Mouse (Mus musculus) forebrain, embryonic 13.5 days (tissue): ENCODE data around the gene Hist1h2aa. TPM values are rescaled to one million over a fixed set of nuclear protein-coding genes. Genes with fewer than 3 reads are reported as not detected.

Experiments used
- ATAC-seq: fragments of 200-750 bp; cut with Nextera tagmentation; 2 replicates; pipeline ENCODE4 v1.8.0; 2017
- H3K27ac ChIP-seq: fragments of 300-500 bp; sonication (generic); 2 replicates; pipeline ENCODE4 v1.5.1; 2015; ENCODE audit warnings: inconsistent platforms, mild to moderate bottlenecking, moderate library complexity
- H3K27me3 ChIP-seq: fragments of 300-500 bp; sonication (generic); 2 replicates; pipeline ENCODE4 v1.6.1; 2015; ENCODE audit warnings: mild to moderate bottlenecking, inconsistent platforms
- H3K36me3 ChIP-seq: fragments of 300-500 bp; sonication (generic); 2 replicates; pipeline ENCODE4 v1.6.1; 2015; ENCODE audit warnings: mild to moderate bottlenecking, inconsistent platforms; ENCODE audit not compliant: poor library complexity, severe bottlenecking
- H3K4me1 ChIP-seq: fragments of 300-500 bp; sonication (generic); 2 replicates; pipeline ENCODE4 v1.6.1; 2015; ENCODE audit warnings: inconsistent platforms
- H3K4me2 ChIP-seq: fragments of 300-500 bp; sonication (generic); 2 replicates; pipeline ENCODE4 v1.6.1; 2015; ENCODE audit warnings: inconsistent platforms, mild to moderate bottlenecking, moderate library complexity
- H3K4me3 ChIP-seq: fragments of 300-500 bp; sonication (generic); 2 replicates; pipeline ENCODE4 v1.5.1; 2015; ENCODE audit warnings: mild to moderate bottlenecking, inconsistent platforms
- H3K9ac ChIP-seq: fragments of 300-500 bp; sonication (generic); 2 replicates; pipeline ENCODE4 v1.6.1; 2015; ENCODE audit warnings: mild to moderate bottlenecking, inconsistent platforms
- H3K9me3 ChIP-seq: fragments of 300-500 bp; sonication (generic); replicated peaks from 2 replicates; pipeline ENCODE4 v1.6.1; 2016; ENCODE audit warnings: inconsistent platforms
- WGBS: fragments of 180-500 bp; shearing (Covaris S2); methylation state at CpG from one replicate; pipeline ENCODE4 v1.1.7; 2015; 5-methylcytosine and 5-hydroxymethylcytosine counted together
- polyA plus RNA-seq: library from polyadenylated mRNA; unstranded; fragments of >200 nt; fragmentation: Nextera tagmentation; extraction: Ambion mirVana; gene quantifications from 2 replicates; pipeline ENCODE4 v1.2.1, GENCODE M21; 2015

Gene Hist1h2aa
- polyA plus RNA-seq, 1 experiment from 2014 or later = not detected

- no peaks in the 10 kb centered on the region for H3K9me3 ChIP-seq
- no peak overlapping the region for H3K27ac ChIP-seq
- H3K4me2 ChIP-seq = no peak overlapping the region
- WGBS = 95% methylated on average over 1 of the region's 1 CpGs
- no peak overlapping the region for H3K9ac ChIP-seq
- no peak overlapping the region for H3K4me3 ChIP-seq
- H3K4me1 ChIP-seq = no peaks in the 10 kb centered on the region
- no peaks in the 10 kb centered on the region for H3K27me3 ChIP-seq
- H3K36me3 ChIP-seq = no peaks in the 10 kb centered on the region
- no peak for ATAC-seq
Measured at GRCm38 (mm10) chr13:23916132-23916531, 18.1 kb upstream of the Hist1h2aa start.

GRCm38 (mm10) chr13:23917674-23918073 is 16.6 kb upstream of the Hist1h2aa start:
- Histone ChIP-seq H3K36me3 (no peaks in the 10 kb centered on the region), H3K9ac (no peak overlapping the region), H3K27ac (no peak overlapping the region), H3K27me3 (no peaks in the 10 kb centered on the region), H3K4me1 (no peaks in the 10 kb centered on the region), H3K4me3 (no peak overlapping the region), H3K4me2 (no peak overlapping the region), H3K9me3 (no peaks in the 10 kb centered on the region)
- 85% methylated on average over 4 of the region's 4 CpGs for WGBS
- ATAC-seq = no peak

- no peak overlapping the region for H3K9ac ChIP-seq
- no peak overlapping the region for H3K4me2 ChIP-seq
- H3K4me3 ChIP-seq = no peak overlapping the region
- no peaks in the 10 kb centered on the region for H3K4me1 ChIP-seq
- no peaks in the 10 kb centered on the region for H3K27me3 ChIP-seq
- 60% methylated on average over 2 of the region's 2 CpGs for WGBS
- no peak for ATAC-seq
- no peaks in the 10 kb centered on the region for H3K9me3 ChIP-seq
- H3K27ac ChIP-seq = no peak overlapping the region
- no peaks in the 10 kb centered on the region for H3K36me3 ChIP-seq
Measured at GRCm38 (mm10) chr13:23925792-23926191, 8.5 kb upstream of the Hist1h2aa start.

GRCm38 (mm10) chr13:23928637-23929036 is 5.6 kb upstream of the Hist1h2aa start:
- Histone ChIP-seq H3K9ac (no peak overlapping the region), H3K9me3 (no peaks in the 10 kb centered on the region), H3K4me3 (no peak overlapping the region), H3K27ac (no peak overlapping the region), H3K4me1 (no peaks in the 10 kb centered on the region), H3K27me3 (no peaks in the 10 kb centered on the region), H3K36me3 (no peaks in the 10 kb centered on the region), H3K4me2 (no peak overlapping the region)
- WGBS = 73% methylated on average over 3 of the region's 3 CpGs
- no peak for ATAC-seq

- H3K36me3 ChIP-seq = no peaks in the 10 kb centered on the region
- WGBS = 93% methylated on average over 9 of the region's 9 CpGs
Measured at GRCm38 (mm10) chr13:23930461-23930860, 3.8 kb upstream of the Hist1h2aa start.

GRCm38 (mm10) chr13:23930904-23931303 is 3.4 kb upstream of the Hist1h2aa start:
- Histone ChIP-seq H3K4me2 (no peak overlapping the region), H3K4me1 (no peaks in the 10 kb centered on the region), H3K27ac (no peak overlapping the region), H3K4me3 (no peak overlapping the region), H3K9me3 (no peaks in the 10 kb centered on the region), H3K36me3 (no peaks in the 10 kb centered on the region), H3K27me3 (no peaks in the 10 kb centered on the region), H3K9ac (no peak overlapping the region)
- ATAC-seq = no peak
- 75% methylated on average over 11 of the region's 11 CpGs for WGBS

More at GRCm38 (mm10) chr13:23930461-23930860, 3.8 kb upstream of the Hist1h2aa start:
- no peak for ATAC-seq
- no peak overlapping the region for H3K9ac ChIP-seq
- no peaks in the 10 kb centered on the region for H3K27me3 ChIP-seq
- H3K4me2 ChIP-seq = no peak overlapping the region
- H3K4me1 ChIP-seq = no peaks in the 10 kb centered on the region
- H3K27ac ChIP-seq = no peak overlapping the region
- no peak overlapping the region for H3K4me3 ChIP-seq
- H3K9me3 ChIP-seq = no peaks in the 10 kb centered on the region

- H3K27me3 ChIP-seq = no peaks in the 10 kb centered on the region
- H3K4me3 ChIP-seq = no peak within 1 kb of the TSS
- no peaks in the 10 kb centered on the region for H3K36me3 ChIP-seq
- no peak within 1 kb of the TSS for H3K9ac ChIP-seq
- WGBS = 94% methylated on average over 39 of the region's 39 CpGs
- no peaks in the 10 kb centered on the region for H3K9me3 ChIP-seq
- ATAC-seq = no peak
- no peaks in the 10 kb centered on the region for H3K4me1 ChIP-seq
- no peak within 1 kb of the TSS for H3K4me2 ChIP-seq
- H3K27ac ChIP-seq = no peak within 1 kb of the TSS
Measured at GRCm38 (mm10) chr13:23933421-23934210, 646 bp upstream of the Hist1h2aa start, which contains the start of gene Hist1h2ba. Hist1h2ba (minus strand) TSS chr13:23934156.

GRCm38 (mm10) chr13:23938699-23939098 is 4.4 kb downstream of the Hist1h2aa start:
- no peak overlapping the region for H3K4me2 ChIP-seq
- no peaks in the 10 kb centered on the region for H3K27me3 ChIP-seq
- WGBS = 81% methylated on average over 1 of the region's 1 CpGs
- H3K9ac ChIP-seq = no peak overlapping the region
- H3K9me3 ChIP-seq = no peaks in the 10 kb centered on the region
- no peaks in the 10 kb centered on the region for H3K4me1 ChIP-seq
- ATAC-seq = 0 out of 2 replicates have a peak, but pooled peaks have one; percentile 24
- H3K36me3 ChIP-seq = no peaks in the 10 kb centered on the region
- H3K4me3 ChIP-seq = no peak overlapping the region
- no peak overlapping the region for H3K27ac ChIP-seq

- ATAC-seq = no peak
- Histone ChIP-seq H3K27me3 (no peaks in the 10 kb centered on the region), H3K4me3 (no peak overlapping the region), H3K4me2 (no peak overlapping the region), H3K9ac (no peak overlapping the region), H3K4me1 (no peaks in the 10 kb centered on the region), H3K27ac (no peak overlapping the region), H3K9me3 (no peaks in the 10 kb centered on the region), H3K36me3 (no peaks in the 10 kb centered on the region)
- WGBS = 47% methylated on average over 6 of the region's 6 CpGs
Measured at GRCm38 (mm10) chr13:23940291-23940690, 6.0 kb downstream of the Hist1h2aa start.

GRCm38 (mm10) chr13:23942861-23943260 is 8.6 kb downstream of the Hist1h2aa start:
- Histone ChIP-seq H3K27me3 (no peaks in the 10 kb centered on the region), H3K9ac (no peak overlapping the region), H3K27ac (no peak overlapping the region), H3K4me2 (no peak overlapping the region), H3K4me3 (no peak overlapping the region), H3K4me1 (peaks cover 7% of the 10 kb centered on the region; the same call in 1 of the 2 replicates), H3K36me3 (no peaks in the 10 kb centered on the region), H3K9me3 (no peaks in the 10 kb centered on the region)
- no peak for ATAC-seq
- 60% methylated on average over 2 of the region's 2 CpGs for WGBS

GRCm38 (mm10) chr13:23946254-23946653 is 12.0 kb downstream of the Hist1h2aa start:
- no peak overlapping the region for H3K9ac ChIP-seq
- H3K4me3 ChIP-seq = no peak overlapping the region
- WGBS = 15% methylated on average over 2 of the region's 2 CpGs
- H3K36me3 ChIP-seq = no peaks in the 10 kb centered on the region
- no peaks in the 10 kb centered on the region for H3K9me3 ChIP-seq
- no peak overlapping the region for H3K4me2 ChIP-seq
- no peak for ATAC-seq
- H3K4me1 ChIP-seq = peaks cover 13% of the 10 kb centered on the region
- no peak overlapping the region for H3K27ac ChIP-seq
- no peaks in the 10 kb centered on the region for H3K27me3 ChIP-seq

- no peak overlapping the region for H3K4me2 ChIP-seq
Measured at GRCm38 (mm10) chr13:23949484-23950246, 15.4 kb downstream of the Hist1h2aa start.

More at GRCm38 (mm10) chr13:23949484-23950246, 15.4 kb downstream of the Hist1h2aa start:
- no peak overlapping the region for H3K9ac ChIP-seq
- peak; percentile 85 for ATAC-seq
- H3K4me3 ChIP-seq = no peak overlapping the region
- no peaks in the 10 kb centered on the region for H3K9me3 ChIP-seq
- no peaks in the 10 kb centered on the region for H3K27me3 ChIP-seq
- no peaks in the 10 kb centered on the region for H3K36me3 ChIP-seq
- WGBS = 32% methylated on average over 14 of the region's 14 CpGs
- H3K27ac ChIP-seq = peak overlapping the region; percentile 59
- H3K4me1 ChIP-seq = peaks cover 13% of the 10 kb centered on the region
